Mouse (Mus musculus): ENCODE results near the gene Nsrp1. TPM values are rescaled to one million over a fixed set of nuclear protein-coding genes. Genes with fewer than 3 reads are reported as not detected.

Nsrp1 gene
- 36.0 TPM for polyA plus RNA-seq (2014; fragmentation: Illumina TruSeq; extraction: RNeasy Lipid Tissue Mini Kit (QIAGEN cat#74804); ENCODE audit: low read depth, low replicate concordance)

GRCm38 (mm10) chr11:77078273-77079134 is at the start of gene Nsrp1:
Nsrp1 (minus strand) TSS chr11:77078435.

GRCm38 (mm10) chr11:76997916-76998704 is 80.1 kb downstream of the Nsrp1 start, which contains the start of gene Slc6a4:
Slc6a4 (plus strand) TSS chr11:76998603.

Other genes with a start within 250 kb of the Nsrp1 start
- 91.2 TPM for gene Cpd, start 231.4 kb downstream of the Nsrp1 start, polyA plus RNA-seq (2014; fragmentation: Illumina TruSeq; extraction: RNeasy Lipid Tissue Mini Kit (QIAGEN cat#74804); ENCODE audit: low read depth, low replicate concordance)
- gene Tmigd1, start 176.3 kb downstream of the Nsrp1 start, polyA plus RNA-seq (2014; fragmentation: Illumina TruSeq; extraction: RNeasy Lipid Tissue Mini Kit (QIAGEN cat#74804); ENCODE audit: low read depth, low replicate concordance), result 3.6 TPM
- gene Blmh, start 153.6 kb downstream of the Nsrp1 start, polyA plus RNA-seq (2014; fragmentation: Illumina TruSeq; extraction: RNeasy Lipid Tissue Mini Kit (QIAGEN cat#74804); ENCODE audit: low read depth, low replicate concordance), result 177 TPM
- 41.6 TPM for gene Slc6a4, start 79.8 kb downstream of the Nsrp1 start, polyA plus RNA-seq (2014; fragmentation: Illumina TruSeq; extraction: RNeasy Lipid Tissue Mini Kit (QIAGEN cat#74804); ENCODE audit: low read depth, low replicate concordance)
- gene Efcab5, start 110.5 kb upstream of the Nsrp1 start, polyA plus RNA-seq (2014; fragmentation: Illumina TruSeq; extraction: RNeasy Lipid Tissue Mini Kit (QIAGEN cat#74804); ENCODE audit: low read depth, low replicate concordance), result 0.76 TPM
- 14.1 TPM for gene Ssh2, start 137.9 kb upstream of the Nsrp1 start, polyA plus RNA-seq (2014; fragmentation: Illumina TruSeq; extraction: RNeasy Lipid Tissue Mini Kit (QIAGEN cat#74804); ENCODE audit: low read depth, low replicate concordance)